Mouse (Mus musculus) stomach, postnatal 0 days (tissue): ENCODE measurements around the gene Kantr.
"Not testable (repeated sequence)": the region's sequence is repeated elsewhere in the genome, so short reads cannot be mapped to it uniquely, and the experiment has no call there.

Source experiments
- CTCF ChIP-seq: IDR thresholded peaks from 2 replicates; pipeline ENCODE4 v1.5.1; 2016; ENCODE audit warnings: antibody characterized with exemption, low read depth, mild to moderate bottlenecking, moderate library complexity
- EP300 ChIP-seq: optimal IDR thresholded peaks from 2 replicates; pipeline ENCODE3; 2016; ENCODE audit warnings: antibody characterized with exemption

DNA sequence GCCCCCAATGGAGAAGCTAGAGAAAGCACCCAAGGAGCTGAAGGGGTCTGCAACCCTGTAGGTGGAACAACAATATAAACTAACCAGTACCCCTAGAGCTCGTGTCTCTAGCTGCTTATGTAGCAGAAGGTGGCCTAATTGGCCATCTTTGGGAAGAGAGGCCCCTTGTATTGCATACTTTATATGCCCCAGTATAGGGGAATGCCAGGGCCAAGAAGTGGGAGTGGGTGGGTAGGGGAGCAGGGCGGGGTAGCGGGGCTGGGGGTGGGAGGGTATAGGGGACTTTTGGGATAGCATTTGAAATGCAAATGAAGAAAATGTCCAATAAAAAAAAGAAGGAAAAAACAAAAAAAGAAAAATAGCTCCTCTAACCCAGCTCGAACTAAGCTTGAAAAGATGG, 8.8 kb upstream of the Kantr start:
- TF ChIP-seq EP300, CTCF: not testable (repeated sequence)
